Mouse (Mus musculus) lung, postnatal 10 days (tissue): ENCODE measurements at regions not wholly inside any gene's neighbourhood (a gene's known extent, or its start where the extent isn't known, plus 50 kb on each side); places are given as distances from the start of the nearest gene placed in this dataset.

ENCODE experiments used
- DNase-seq: peaks from one replicate; pipeline ENCODE4 v3.0.0; 2021

DNA sequence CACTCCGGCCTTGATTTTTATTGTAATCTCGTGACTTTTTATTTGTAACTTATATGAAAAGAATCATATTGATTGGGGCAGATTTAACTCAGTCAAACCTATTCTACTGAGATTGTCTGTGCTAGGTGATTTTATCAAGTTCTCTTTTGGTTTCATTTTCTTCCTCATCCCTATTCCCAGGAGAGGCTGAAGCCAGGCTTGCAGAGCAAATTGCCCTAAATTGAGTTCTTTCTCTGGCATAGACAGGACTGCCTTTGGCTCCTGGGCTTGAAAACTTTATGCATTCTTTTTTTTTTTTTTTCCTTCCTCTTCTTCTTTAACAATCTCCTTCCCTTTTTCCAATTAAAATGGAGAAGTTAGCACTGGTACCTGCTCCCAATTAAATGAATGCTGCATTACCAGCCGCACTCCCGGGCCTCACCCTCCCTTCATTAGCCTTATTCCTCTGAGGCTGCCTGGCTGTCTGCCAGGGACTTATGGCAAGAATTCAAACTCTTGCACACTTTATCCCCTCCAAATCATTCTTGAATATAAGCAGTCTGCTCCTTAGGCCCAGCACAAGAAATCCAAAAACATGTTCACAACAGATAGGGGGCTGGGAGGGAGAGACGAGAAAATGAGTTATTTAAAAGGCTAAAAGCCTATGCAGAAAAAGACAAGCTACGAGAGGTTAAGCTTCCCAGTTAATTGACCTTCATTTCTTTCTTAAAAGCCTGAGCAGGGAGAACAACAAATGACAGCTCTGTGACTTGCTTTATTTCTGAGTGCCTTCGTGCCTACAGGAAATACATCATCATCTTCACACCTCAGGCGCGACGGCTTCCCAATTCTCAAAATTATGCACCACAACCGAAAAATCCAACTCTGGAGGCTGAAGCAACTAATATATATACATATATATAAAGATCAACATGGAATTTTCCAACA is 476.8 kb upstream of the Mms22l start:
- DNase-seq = peak; percentile 21
